Mouse (Mus musculus) MEL (cell line): Measurements from ENCODE around the gene AI182371.

Experiments
- BHLHE40 ChIP-seq: IDR thresholded peaks from 2 replicates; pipeline ENCODE4 v1.6.1; 2012; ENCODE audit warnings: low read depth, mild to moderate bottlenecking, inconsistent platforms, low read length, improper control_type of control experiment, borderline replicate concordance
- CHD1 ChIP-seq: IDR thresholded peaks from 2 replicates; pipeline ENCODE4 v1.6.1; 2012; ENCODE audit warnings: low read depth, mild to moderate bottlenecking, inconsistent platforms, low read length, improper control_type of control experiment
- CTCF ChIP-seq, 3 experiments: IDR thresholded peaks in 2 of 3; conservative IDR thresholded peaks in 1 of 3; 2 replicates each; pipeline ENCODE4 v1.5.1; 2011 to 2012; ENCODE audit warnings: low read length in 3 of 3, low read depth in 2 of 3, mild to moderate bottlenecking in 2 of 3, improper control_type of control experiment in 1 of 3, inconsistent platforms in 1 of 3, mixed read lengths in 1 of 3, moderate library complexity in 1 of 3; ENCODE audit not compliant: control insufficient read depth in 1 of 3, insufficient read depth in 1 of 3, poor library complexity in 1 of 3, severe bottlenecking in 1 of 3
- E2F4 ChIP-seq: IDR thresholded peaks from 2 replicates; pipeline ENCODE4 v1.6.1; 2011; ENCODE audit warnings: low read depth, low read length, improper control_type of control experiment, borderline replicate concordance
- EP300 ChIP-seq, 2 experiments: IDR thresholded peaks; 2 replicates each; pipeline ENCODE4 v1.6.1; 2011; ENCODE audit warnings: improper control_type of control experiment in 2 of 2, low read length in 2 of 2, low read depth in 1 of 2, mild to moderate bottlenecking in 1 of 2
- KAT2A ChIP-seq: conservative IDR thresholded peaks from 2 replicates; pipeline ENCODE4 v1.6.1; 2012; ENCODE audit warnings: low read depth, low read length, improper control_type of control experiment, inconsistent platforms
- MAX ChIP-seq: IDR thresholded peaks from 2 replicates; pipeline ENCODE4 v1.6.1; 2011; ENCODE audit warnings: low read length, improper control_type of control experiment
- MXI1 ChIP-seq: IDR thresholded peaks from 2 replicates; pipeline ENCODE4 v1.6.1; 2011; ENCODE audit warnings: mild to moderate bottlenecking, low read depth, low read length, improper control_type of control experiment
- POLR2A ChIP-seq, 2 experiments: IDR thresholded peaks; 2 replicates each; pipeline ENCODE4 v1.6.1; 2011 to 2012; ENCODE audit warnings: low read length in 2 of 2, mild to moderate bottlenecking in 2 of 2, control low read depth in 1 of 2, improper control_type of control experiment in 1 of 2, low read depth in 1 of 2, moderate library complexity in 1 of 2; ENCODE audit not compliant: control insufficient read depth in 1 of 2, insufficient read depth in 1 of 2, poor library complexity in 1 of 2
- RCOR1 ChIP-seq: IDR thresholded peaks from 2 replicates; pipeline ENCODE4 v1.6.1; 2012; ENCODE audit warnings: low read depth, mild to moderate bottlenecking, inconsistent platforms, low read length, improper control_type of control experiment
- TBP ChIP-seq: IDR thresholded peaks from 2 replicates; pipeline ENCODE4 v1.8.0; 2011; ENCODE audit warnings: low read depth, low read length, improper control_type of control experiment
- USF1 ChIP-seq: IDR thresholded peaks from 2 replicates; pipeline ENCODE4 v1.6.1; 2014; ENCODE audit warnings: low read depth, mild to moderate bottlenecking, inconsistent platforms, low read length, improper control_type of control experiment, moderate library complexity
- ZNF384 ChIP-seq: IDR thresholded peaks from 2 replicates; pipeline ENCODE4 v1.6.1; 2012; ENCODE audit warnings: low read depth, mild to moderate bottlenecking, inconsistent platforms, low read length, improper control_type of control experiment

GRCm38 (mm10) chr2:35079166-35079565 is 22.2 kb downstream of the AI182371 start:
- no peak for TF ChIP-seq KAT2A
- TF ChIP-seq POLR2A (IDR thresholded peaks at IDR 0.05; ENCODE audit: control insufficient read depth in 1 of 2, insufficient read depth in 1 of 2, low read depth in 1 of 2, low read length in 2 of 2, poor library complexity in 1 of 2), result no peak
- no peak for TF ChIP-seq RCOR1
- no peak for TF ChIP-seq ZNF384
- TF ChIP-seq CTCF (IDR thresholded peaks at IDR 0.05 in 2 of 3, conservative IDR thresholded peaks at IDR 0.05 in 1 of 3; ENCODE audit: control insufficient read depth in 1 of 3, insufficient read depth in 1 of 3, low read depth in 2 of 3, low read length in 3 of 3, poor library complexity in 1 of 3, severe bottlenecking in 1 of 3), result no peak
- no peak for TF ChIP-seq EP300 (IDR thresholded peaks at IDR 0.05; ENCODE audit: low read depth in 1 of 2, low read length in 2 of 2)
- TF ChIP-seq MXI1, result no peak
- no peak for TF ChIP-seq E2F4
- no peak for TF ChIP-seq TBP
- no peak for TF ChIP-seq BHLHE40
- no peak for TF ChIP-seq CHD1
- no peak for TF ChIP-seq MAX
- TF ChIP-seq USF1, result no peak
